Mouse (Mus musculus) forebrain, postnatal 0 days (tissue): ENCODE measurements around the gene Ccl20. TPM values are rescaled to one million over a fixed set of nuclear protein-coding genes. Genes with fewer than 3 reads are reported as not detected.
A peak's percentile ranks its signal among the peaks of the same experiment; 100 is the strongest.

Experiments used
- ATAC-seq: fragments of 200-750 bp; cut with Nextera tagmentation; 2 replicates; pipeline ENCODE4 v1.8.0; 2017; ENCODE audit warnings: mild to moderate bottlenecking, moderate library complexity
- DNase-seq: peaks from one replicate; pipeline ENCODE4 v3.0.0-alpha.2; 2015
- H3K27ac ChIP-seq: fragments of 300-500 bp; sonication (generic); 2 replicates; pipeline ENCODE4 v1.5.1; 2014; ENCODE audit warnings: low read depth, mild to moderate bottlenecking, antibody characterized with exemption, low read length, moderate library complexity, mixed read lengths
- H3K27me3 ChIP-seq: fragments of 300-500 bp; sonication (generic); 2 replicates; pipeline ENCODE4 v1.6.1; 2014; ENCODE audit warnings: mild to moderate bottlenecking, low read length, mixed read lengths; ENCODE audit not compliant: insufficient read depth
- H3K36me3 ChIP-seq: fragments of 300-500 bp; sonication (generic); 2 replicates; pipeline ENCODE4 v1.6.1; 2014; ENCODE audit warnings: mild to moderate bottlenecking, moderate library complexity; ENCODE audit not compliant: insufficient read depth
- H3K4me1 ChIP-seq: fragments of 300-500 bp; sonication (generic); 2 replicates; pipeline ENCODE4 v1.6.1; 2014; ENCODE audit warnings: antibody characterized with exemption; ENCODE audit not compliant: insufficient read depth
- H3K4me2 ChIP-seq: fragments of 300-500 bp; sonication (generic); 2 replicates; pipeline ENCODE4 v1.6.1; 2014; ENCODE audit warnings: low read depth, mild to moderate bottlenecking, moderate library complexity
- H3K4me3 ChIP-seq: fragments of 300-500 bp; sonication (generic); 2 replicates; pipeline ENCODE4 v1.5.1; 2014; ENCODE audit warnings: low read depth, low read length, mixed read lengths
- H3K9ac ChIP-seq: fragments of 300-500 bp; sonication (generic); 2 replicates; pipeline ENCODE4 v1.6.1; 2014; ENCODE audit warnings: mild to moderate bottlenecking
- H3K9me3 ChIP-seq: fragments of 300-500 bp; sonication (generic); 2 replicates; pipeline ENCODE4 v1.6.1; 2016; ENCODE audit warnings: low read length
- CTCF ChIP-seq: sonication (generic); IDR thresholded peaks from 2 replicates; pipeline ENCODE4 v1.5.1; 2016; ENCODE audit warnings: antibody characterized with exemption, control low read depth, low read depth
- WGBS: fragments of 180-500 bp; shearing (Covaris S2); extraction: QIAGEN DNeasy Blood & Tissue Kit; methylation state at CpG from one replicate; pipeline ENCODE4 v1.1.7; 2014; 5-methylcytosine and 5-hydroxymethylcytosine counted together
- polyA plus RNA-seq: library from polyadenylated mRNA; unstranded; fragments of >200 nt; fragmentation: Nextera tagmentation; extraction: Ambion mirVana; gene quantifications from 2 replicates; pipeline ENCODE4 v1.2.1, GENCODE M21; 2015
- total RNA-seq: library from RNA; depleted of rRNA; stranded (reverse); fragments of >200 nt; gene quantifications from 2 replicates; pipeline ENCODE4 v1.2.3, GENCODE M21; 2014; rRNA removed

Gene Ccl20
- not detected in 2 replicates for total RNA-seq
- polyA plus RNA-seq = 0.21 TPM in 1 of 2 replicates, not detected in the other

DNA sequence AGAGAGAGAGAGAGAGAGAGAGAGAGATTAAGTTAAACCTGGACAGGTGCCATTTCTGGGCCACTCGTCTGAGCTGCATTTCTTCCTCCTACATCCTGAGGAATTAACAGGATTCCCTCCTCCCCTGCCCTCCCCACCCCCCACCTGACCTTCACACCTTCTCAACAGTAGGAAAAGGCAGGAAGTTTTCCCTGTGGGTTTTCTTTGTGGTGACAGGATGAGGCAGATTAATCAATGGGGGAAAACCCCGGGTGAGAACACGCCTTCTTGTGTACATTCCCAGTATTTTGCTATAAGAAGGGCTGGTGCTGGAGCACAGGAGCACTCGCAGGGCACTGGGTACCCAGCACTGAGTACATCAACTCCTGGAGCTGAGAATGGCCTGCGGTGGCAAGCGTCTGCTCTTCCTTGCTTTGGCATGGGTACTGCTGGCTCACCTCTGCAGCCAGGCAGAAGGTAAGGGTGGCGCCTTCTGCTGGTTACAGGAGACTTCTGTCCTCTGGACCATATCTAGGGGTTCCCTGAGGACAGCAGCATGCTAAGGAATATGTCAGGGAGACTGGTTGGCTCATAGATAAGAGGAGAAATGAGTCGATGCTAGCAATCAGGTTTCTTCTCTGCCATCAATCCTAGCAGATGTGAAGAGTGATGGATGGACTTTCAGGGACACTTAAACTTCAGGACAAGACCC is at the start of gene Ccl20:
Gene Ccl20 (plus strand): TSS at position 320 of the 691 bp plus-strand sequence.
- no peak for TF ChIP-seq CTCF
- WGBS = 52% methylated on average over 8 of the region's 8 CpGs
- no peaks in the 10 kb centered on the region for H3K27me3 ChIP-seq
- DNase-seq = no peak
- no peak within 1 kb of the TSS for H3K27ac ChIP-seq
- ATAC-seq = no peak
- no peaks in the 10 kb centered on the region for H3K4me1 ChIP-seq
- H3K9ac ChIP-seq = no peak within 1 kb of the TSS
- no peaks in the 10 kb centered on the region for H3K36me3 ChIP-seq
- H3K9me3 ChIP-seq = no peaks in the 10 kb centered on the region
- no peak within 1 kb of the TSS for H3K4me3 ChIP-seq
- no peak within 1 kb of the TSS for H3K4me2 ChIP-seq

DNA sequence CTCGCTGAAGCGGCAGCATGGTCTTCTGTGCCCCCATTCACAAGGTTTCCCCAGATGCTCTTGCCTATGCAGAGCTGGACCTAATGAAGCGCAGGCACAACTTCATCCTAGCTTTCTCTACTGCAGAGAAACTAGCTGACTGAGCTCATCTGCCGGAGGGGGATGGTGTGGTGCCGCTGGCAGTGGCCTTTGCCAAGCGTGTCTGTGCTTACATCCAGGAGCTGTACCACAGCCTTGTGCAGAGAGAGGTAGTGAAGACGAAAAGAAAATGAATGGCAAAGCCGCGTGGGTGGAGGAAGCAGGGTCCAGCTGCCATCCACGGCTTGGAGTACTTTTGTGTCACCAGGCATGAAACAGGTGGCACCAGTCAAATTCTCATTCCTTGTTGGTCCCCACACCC is 49.4 kb upstream of the Ccl20 start:
- Histone ChIP-seq H3K9me3 (no peaks in the 10 kb centered on the region), H3K4me1 (no peaks in the 10 kb centered on the region), H3K27ac (peak overlapping the region; percentile 54; the same call in 1 of the 2 replicates), H3K4me3 (no peak overlapping the region), H3K4me2 (no peak overlapping the region), H3K9ac (no peak overlapping the region), H3K36me3 (no peaks in the 10 kb centered on the region), H3K27me3 (no peaks in the 10 kb centered on the region)
- ATAC-seq (no peak; the same call in 1 of the 2 replicates), DNase-seq (no peak)
- 79% methylated on average over 10 of the region's 10 CpGs for WGBS
- TF ChIP-seq CTCF = no peak

DNA sequence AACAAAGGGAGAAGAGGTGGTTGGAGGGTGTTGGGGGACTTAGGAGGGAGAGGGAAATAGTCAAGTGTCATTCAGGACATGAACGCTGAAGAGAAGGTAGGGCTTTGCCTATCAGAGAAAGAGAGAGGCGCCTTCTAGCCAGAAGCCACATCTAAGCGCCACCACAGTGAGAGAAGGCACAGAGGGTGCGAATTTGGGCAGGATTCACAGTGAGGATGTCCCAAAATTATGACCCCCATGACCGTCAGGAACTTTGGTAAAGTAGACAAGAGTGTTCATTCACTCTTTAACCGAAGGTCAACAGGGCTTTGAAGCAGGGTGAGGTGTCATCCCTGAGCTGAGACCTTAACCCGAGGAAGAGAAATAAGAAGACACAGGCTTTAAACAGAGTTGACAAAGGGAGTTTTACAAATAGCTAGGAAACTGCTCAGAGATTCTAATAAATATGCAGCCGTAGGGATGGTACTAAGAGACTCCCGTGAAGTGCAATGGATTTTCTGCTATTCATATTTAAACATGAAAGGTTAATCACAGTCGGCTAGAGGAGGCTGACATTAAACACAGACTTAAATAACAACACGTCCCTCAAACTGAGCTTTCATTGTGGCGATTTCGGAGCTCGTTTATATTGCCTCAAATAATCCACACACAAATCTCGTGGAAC is 40.9 kb upstream of the Ccl20 start:
- WGBS = 30% methylated on average over 15 of the region's 15 CpGs
- no peaks in the 10 kb centered on the region for H3K36me3 ChIP-seq
- H3K9me3 ChIP-seq = no peaks in the 10 kb centered on the region
- H3K27me3 ChIP-seq = no peaks in the 10 kb centered on the region
- no peak overlapping the region for H3K27ac ChIP-seq
- H3K4me1 ChIP-seq = no peaks in the 10 kb centered on the region
- ATAC-seq (peak; percentile 59), DNase-seq (no peak)
- H3K4me3 ChIP-seq = peak overlapping the region; percentile 30
- H3K9ac ChIP-seq = peak overlapping the region; percentile 45
- peak overlapping the region; percentile 51 for H3K4me2 ChIP-seq
- no peak for TF ChIP-seq CTCF

DNA sequence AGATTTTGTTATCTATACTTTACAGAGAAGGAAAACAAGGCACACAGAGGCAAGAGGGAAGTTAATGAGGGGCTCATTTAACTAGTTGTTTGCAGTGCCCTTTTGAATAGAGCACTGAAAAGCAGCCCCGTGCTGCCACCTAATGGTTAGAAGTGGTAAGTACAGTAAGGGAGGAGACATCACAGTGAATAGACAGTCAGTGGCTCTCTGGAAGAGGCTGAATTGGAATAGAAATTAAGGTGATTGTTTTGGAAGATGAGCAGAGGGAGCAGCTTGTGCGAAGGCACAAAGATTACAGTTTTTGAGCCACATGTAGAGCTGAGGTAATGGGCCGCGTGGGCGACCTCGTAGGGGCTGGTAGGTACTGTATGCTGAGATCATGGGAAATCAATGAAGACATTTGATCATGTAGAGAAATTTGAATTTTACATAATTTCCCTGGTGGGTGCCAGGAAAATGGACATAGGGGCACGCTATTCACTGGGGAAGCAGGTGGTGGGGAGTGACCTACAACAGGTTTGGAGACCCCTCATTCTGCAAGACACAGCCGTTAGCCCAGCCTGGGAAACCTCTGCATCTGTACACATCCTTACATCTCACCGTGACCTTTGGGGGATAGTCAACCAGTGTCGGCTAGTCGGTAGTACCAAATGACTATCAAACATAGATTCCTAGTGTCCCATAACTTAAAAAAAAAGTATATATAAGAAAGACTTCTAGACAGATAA is 40.2 kb upstream of the Ccl20 start:
- no peaks in the 10 kb centered on the region for H3K36me3 ChIP-seq
- H3K4me3 ChIP-seq = peak overlapping the region; percentile 30
- H3K27me3 ChIP-seq = no peaks in the 10 kb centered on the region
- peak overlapping the region; percentile 51 for H3K4me2 ChIP-seq
- WGBS = 46% methylated on average over 11 of the region's 11 CpGs
- ATAC-seq (peak; percentile 96), DNase-seq (peak; percentile 89)
- no peak overlapping the region for H3K27ac ChIP-seq
- no peaks in the 10 kb centered on the region for H3K9me3 ChIP-seq
- no peaks in the 10 kb centered on the region for H3K4me1 ChIP-seq
- peak; percentile 94 for TF ChIP-seq CTCF
- peak overlapping the region; percentile 45 for H3K9ac ChIP-seq

DNA sequence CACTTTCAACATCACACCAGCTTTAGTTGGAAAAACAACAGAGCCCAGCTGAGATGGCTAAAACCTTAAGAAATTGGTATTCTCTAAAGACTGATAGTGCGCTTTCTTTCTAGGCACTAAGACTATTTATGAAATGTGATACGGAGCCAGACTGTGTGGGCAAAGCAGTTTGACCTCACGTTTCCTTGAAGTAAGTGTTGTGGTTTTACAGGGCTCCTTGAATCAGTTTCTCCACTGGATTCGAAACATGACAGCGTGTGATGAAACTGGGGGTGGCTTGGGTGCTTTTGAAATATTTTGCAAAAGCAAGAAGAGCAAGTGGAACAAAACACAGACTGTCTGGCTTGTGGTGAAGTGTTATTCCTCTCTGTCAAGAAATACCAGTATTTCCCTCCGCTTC is 39.5 kb upstream of the Ccl20 start:
- Histone ChIP-seq H3K27me3 (no peaks in the 10 kb centered on the region), H3K27ac (no peak overlapping the region), H3K4me2 (no peak overlapping the region), H3K9ac (no peak overlapping the region), H3K36me3 (no peaks in the 10 kb centered on the region), H3K4me1 (no peaks in the 10 kb centered on the region), H3K4me3 (no peak overlapping the region), H3K9me3 (no peaks in the 10 kb centered on the region)
- DNase-seq (no peak), ATAC-seq (no peak)
- TF ChIP-seq CTCF = no peak
- 79% methylated on average over 6 of the region's 6 CpGs for WGBS

DNA sequence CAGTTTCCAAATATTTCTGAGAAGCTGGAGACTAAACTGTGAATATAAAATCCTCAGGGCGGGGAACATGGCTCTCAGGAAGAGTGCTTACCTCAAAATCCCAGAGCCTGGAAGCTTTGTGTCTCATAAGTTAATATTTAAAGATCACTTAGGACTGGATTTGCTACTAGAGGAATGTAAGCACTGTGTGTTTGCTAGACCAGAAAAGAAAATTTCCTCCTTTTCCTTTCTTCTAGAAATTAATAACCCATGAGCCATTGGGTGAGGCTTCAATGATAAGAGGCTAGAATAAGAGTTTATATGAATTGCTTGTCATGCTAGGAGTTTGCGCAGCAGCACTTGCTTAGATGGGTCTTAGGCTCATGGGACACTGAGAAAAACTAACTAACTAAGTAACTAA is 31.8 kb upstream of the Ccl20 start:
- TF ChIP-seq CTCF = no peak
- Histone ChIP-seq H3K4me2 (no peak overlapping the region), H3K9me3 (no peaks in the 10 kb centered on the region), H3K9ac (no peak overlapping the region), H3K27ac (no peak overlapping the region), H3K27me3 (no peaks in the 10 kb centered on the region), H3K4me3 (no peak overlapping the region), H3K36me3 (no peaks in the 10 kb centered on the region), H3K4me1 (no peaks in the 10 kb centered on the region)
- 90% methylated on average over 2 of the region's 2 CpGs for WGBS
- ATAC-seq = no peak
- DNase-seq = no peak

DNA sequence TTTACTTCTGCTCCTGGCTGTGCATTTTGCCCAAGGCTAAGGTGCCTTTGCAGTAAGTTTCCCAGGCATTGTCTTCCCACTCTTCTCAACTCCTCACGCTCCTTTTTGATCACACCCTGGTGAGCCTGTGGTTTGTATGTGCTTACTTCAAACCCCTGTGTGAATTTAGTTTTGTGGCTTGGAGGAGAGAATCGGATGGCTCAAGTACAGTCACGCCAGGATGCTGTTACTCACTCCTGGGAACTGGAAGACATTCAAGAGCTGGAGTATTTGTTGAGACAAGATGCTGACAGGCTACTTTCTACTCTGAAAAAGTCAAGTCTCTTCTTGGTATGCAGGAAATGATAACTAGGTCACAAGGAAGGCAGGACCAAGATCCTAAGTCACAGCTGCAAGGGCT is 25.3 kb upstream of the Ccl20 start:
- ATAC-seq (no peak), DNase-seq (no peak)
- no peaks in the 10 kb centered on the region for H3K9me3 ChIP-seq
- no peak for TF ChIP-seq CTCF
- H3K4me1 ChIP-seq = no peaks in the 10 kb centered on the region
- H3K36me3 ChIP-seq = no peaks in the 10 kb centered on the region
- H3K27ac ChIP-seq = no peak overlapping the region
- no peak overlapping the region for H3K4me3 ChIP-seq
- H3K4me2 ChIP-seq = no peak overlapping the region
- H3K27me3 ChIP-seq = no peaks in the 10 kb centered on the region
- H3K9ac ChIP-seq = no peak overlapping the region
- 79% methylated on average over 3 of the region's 3 CpGs for WGBS
